In the genomic region with DNA sequence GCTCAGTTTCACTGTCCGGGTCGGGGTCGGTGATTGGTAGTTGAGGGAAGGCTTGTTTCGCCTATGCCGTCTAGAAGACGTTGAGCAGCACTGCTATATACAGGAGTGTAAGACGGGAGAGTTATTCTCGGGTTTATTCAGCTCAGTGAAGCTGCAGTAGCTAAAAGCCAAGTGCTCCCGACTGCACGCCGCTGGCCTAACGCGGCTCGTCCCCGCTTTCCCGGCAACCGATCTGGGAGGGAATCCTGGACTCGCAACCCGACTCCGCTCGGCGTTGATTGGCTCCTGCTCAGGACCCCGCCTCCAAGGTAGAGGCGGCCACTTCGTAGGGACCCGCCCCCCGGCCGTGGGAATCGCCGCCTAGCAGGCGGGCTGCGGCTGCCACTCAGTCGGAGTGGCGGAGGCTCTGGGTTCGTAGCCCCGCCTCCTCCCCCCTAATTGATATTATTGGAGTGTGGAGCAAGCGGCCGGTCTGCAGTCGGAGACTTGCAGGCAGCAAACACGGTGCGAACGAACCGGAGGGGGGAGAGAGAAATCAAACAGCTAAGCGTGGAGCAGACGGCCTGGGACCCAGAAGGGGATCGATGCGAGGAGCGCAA, we compare ENCODE assay signal across 8 mouse cellular contexts. TPM values are rescaled to one million over a fixed set of nuclear protein-coding genes. Genes with fewer than 3 reads are reported as not detected.
DNase-seq lines count a peak whose midpoint lies in the region; ATAC-seq lines count a peak whose summit lies in the region.

A gene (plus strand): TSS at position 441 of the 599 bp plus-strand sequence.

- intact Hi-C loops in gastrocnemius, postnatal 36 days (cut with DNase I): no loop called here
- intact Hi-C loops in left cerebral cortex, postnatal 14 days (cut with DNase I): loop anchor here (5.0 to 10.0 kb wide), 3 partner anchors 122 to 1878 kb away; no protein-coding TSS in a partner anchor

- WGBS in intestine, embryonic 15.5 days: under 1% methylated on average over 48 of the region's 48 CpGs

- H3K4me2 ChIP-seq in intestine, embryonic 15.5 days (replicated peaks): peak within 1 kb of the TSS; percentile 95

- peak within 1 kb of the TSS; percentile 89 for H3K27ac ChIP-seq in intestine, embryonic 15.5 days

- no peaks in the 10 kb centered on the region for H3K9me3 ChIP-seq in intestine, embryonic 15.5 days

- H3K4me3 ChIP-seq in intestine, embryonic 15.5 days (replicated peaks): peak within 1 kb of the TSS; percentile 83

- no peaks in the 10 kb centered on the region for H3K4me1 ChIP-seq in intestine, embryonic 15.5 days (replicated peaks)

- peak; percentile 98 for ATAC-seq in intestine, embryonic 15.5 days
- peak; percentile 97 for ATAC-seq in megakaryocyte-erythroid progenitor cell, adult 5-6 weeks (replicated peaks; ENCODE audit: low FRiP score, low TSS enrichment, poor library complexity, severe bottlenecking)

- DNase-seq in adrenal gland, postnatal 14 days: peak; percentile 98
- peak; percentile 95 for DNase-seq in embryo, embryonic 9.5 days (ENCODE audit: extremely low spot score)
- peak; percentile 92 to 95 for DNase-seq in gastrocnemius, postnatal 36 days
- DNase-seq in left cerebral cortex, postnatal 14 days (ENCODE audit: low spot score in 2 of 2): peak; percentile 95
- DNase-seq in right cerebral cortex, postnatal 25 days: peak; percentile 96
- peak; percentile 95 to 97 for DNase-seq in urinary bladder, postnatal 36 days (ENCODE audit: low spot score in 2 of 2)

- peak within 1 kb of the TSS; percentile 73 for H3K9ac ChIP-seq in intestine, embryonic 15.5 days

- H3K27me3 ChIP-seq in intestine, embryonic 15.5 days (replicated peaks): no peaks in the 10 kb centered on the region

- H3K36me3 ChIP-seq in intestine, embryonic 15.5 days: no peaks in the 10 kb centered on the region

RNA-seq across cellular contexts. Expression of the gene that starts here (rescaled TPM):
- total RNA-seq in adrenal gland, postnatal 14 days (2021): 2.4 and 3.1 TPM in 2 replicates
- total RNA-seq in gastrocnemius, postnatal 36 days (2021): 1 to 10 TPM; 1.5 to 1.6 TPM
- 16.9 and 20.0 TPM in 2 replicates for polyA plus RNA-seq in intestine, embryonic 15.5 days (2015; fragmentation: Nextera tagmentation; extraction: Ambion mirVana)
- total RNA-seq in left cerebral cortex, postnatal 14 days (2021): 10 to 100 TPM; 71.6 to 73.5 TPM
- total RNA-seq in megakaryocyte-erythroid progenitor cell, adult 5-6 weeks (2014; fragmentation: Nextera tagmentation): 2.3 and 3.2 TPM in 2 replicates
- 1.8 and 2.8 TPM in 2 replicates for total RNA-seq in megakaryocyte-erythroid progenitor cell, adult 5-6 weeks (2017)

Comparison
In these comparisons a context has a peak if more than half of its experiments do, and no peak if none do; other contexts are left out.
1. Peak in every context shown above with its lines: DNase-seq, ATAC-seq, H3K4me3 ChIP-seq and H3K27ac ChIP-seq.
2. RNA of the gene that starts here (total RNA-seq): 71.6 to 73.5 TPM in left cerebral cortex, postnatal 14 days; 2.4 to 3.1 TPM in adrenal gland, postnatal 14 days, 1.8 to 3.2 TPM in megakaryocyte-erythroid progenitor cell, adult 5-6 weeks and 1.5 to 1.6 TPM in gastrocnemius, postnatal 36 days; every median in the first group is over 10 times any median in the second.